Mouse (Mus musculus) heart, embryonic 11.5 days (tissue): ENCODE data around the gene Flywch2. TPM values are rescaled to one million over a fixed set of nuclear protein-coding genes. Genes with fewer than 3 reads are reported as not detected.

Experiments
- ATAC-seq: fragments of 200-750 bp; cut with Nextera tagmentation; replicated peaks from 2 replicates; pipeline ENCODE4 v1.8.0; 2017; ENCODE audit warnings: moderate library complexity; ENCODE audit not compliant: insufficient number of reproducible peaks, low FRiP score, low TSS enrichment
- H3K27ac ChIP-seq: fragments of 300-500 bp; sonication (generic); 2 replicates; pipeline ENCODE4 v1.5.1; 2014; ENCODE audit warnings: mild to moderate bottlenecking, low read depth, low read length
- H3K27me3 ChIP-seq: fragments of 300-500 bp; sonication (generic); 2 replicates; pipeline ENCODE4 v1.6.1; 2014; ENCODE audit warnings: mild to moderate bottlenecking, low read length, mixed read lengths; ENCODE audit not compliant: control insufficient read depth, insufficient read depth
- H3K36me3 ChIP-seq: fragments of 300-500 bp; sonication (generic); 2 replicates; pipeline ENCODE4 v1.6.1; 2014; ENCODE audit warnings: mild to moderate bottlenecking, low read length, moderate library complexity, mixed read lengths; ENCODE audit not compliant: control insufficient read depth, insufficient read depth
- H3K4me1 ChIP-seq: fragments of 300-500 bp; sonication (generic); 2 replicates; pipeline ENCODE4 v1.6.1; 2014; ENCODE audit warnings: low read length; ENCODE audit not compliant: control insufficient read depth, insufficient read depth
- H3K4me2 ChIP-seq: fragments of 300-500 bp; sonication (generic); 2 replicates; pipeline ENCODE4 v1.6.1; 2014; ENCODE audit warnings: mild to moderate bottlenecking, moderate library complexity
- H3K4me3 ChIP-seq: fragments of 300-500 bp; sonication (generic); 2 replicates; pipeline ENCODE4 v1.5.1; 2014; ENCODE audit warnings: low read depth, low read length
- H3K9ac ChIP-seq: fragments of 300-500 bp; sonication (generic); 2 replicates; pipeline ENCODE4 v1.6.1; 2014; ENCODE audit warnings: mild to moderate bottlenecking, low read depth, low read length, moderate library complexity
- H3K9me3 ChIP-seq: fragments of 300-500 bp; sonication (generic); replicated peaks from 2 replicates; pipeline ENCODE4 v1.6.1; 2016; ENCODE audit warnings: low read length; ENCODE audit not compliant: control insufficient read depth
- WGBS: fragments of 180-500 bp; shearing (Covaris S2); extraction: QIAGEN DNeasy Blood & Tissue Kit; methylation state at CpG from one replicate; pipeline ENCODE4 v1.1.7; 2014; ENCODE audit not compliant: insufficient replicate concordance; 5-methylcytosine and 5-hydroxymethylcytosine counted together
- polyA plus RNA-seq: library from polyadenylated mRNA; unstranded; fragments of >200 nt; fragmentation: Nextera tagmentation; extraction: Ambion mirVana; gene quantifications from 2 replicates; pipeline ENCODE4 v1.2.1, GENCODE M21; 2014

Flywch2 gene
- 8.2 and 9.5 TPM in 2 replicates for polyA plus RNA-seq

DNA sequence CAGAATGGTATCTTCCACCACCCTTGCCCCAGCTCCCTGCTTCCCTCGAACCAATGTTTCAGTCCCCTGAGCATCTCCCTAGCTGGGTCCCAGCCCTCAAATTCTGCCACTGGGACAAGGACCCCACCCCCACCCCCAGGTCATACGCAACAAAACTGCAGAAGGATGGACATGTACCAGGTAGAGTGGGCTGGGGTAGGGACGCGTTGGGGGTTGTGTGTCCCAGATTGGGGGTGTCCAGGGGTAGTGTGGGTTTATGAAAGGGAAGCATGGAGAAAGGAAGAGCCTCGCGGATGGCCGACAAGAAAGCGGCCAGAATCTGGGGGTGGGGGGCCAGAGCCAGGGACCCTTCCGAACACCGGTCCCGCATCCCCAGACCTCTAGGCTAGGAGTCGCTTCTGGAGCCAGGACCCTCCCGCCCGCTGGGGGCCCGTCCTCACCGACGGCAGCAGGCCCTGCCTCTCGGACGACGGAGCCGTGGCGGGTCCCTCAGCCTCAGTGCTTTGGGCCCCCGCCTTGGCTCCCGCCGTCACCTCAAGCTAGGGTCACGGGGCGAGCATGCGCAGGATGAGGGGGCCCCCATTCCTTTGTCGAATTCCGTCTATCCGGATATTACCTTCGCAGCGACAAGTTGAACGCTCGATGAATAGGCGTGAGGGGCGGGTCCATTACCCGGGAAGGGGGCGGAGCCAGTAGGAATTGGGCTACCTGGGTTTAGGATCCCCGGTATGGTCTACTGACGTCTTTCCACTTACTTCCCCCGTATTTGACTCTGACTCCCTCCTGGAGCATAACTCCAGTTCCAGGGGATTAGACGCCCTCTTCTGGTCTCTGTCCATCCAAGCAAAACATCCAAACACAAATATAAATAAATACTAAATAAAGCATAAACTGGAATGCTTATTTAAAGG lies at the start of gene Flywch2:
TSS of gene Flywch2 (minus strand) at position 521 of the 911 bp plus-strand sequence.
- H3K4me2 ChIP-seq: peak within 1 kb of the TSS; percentile 96
- ATAC-seq: peak; percentile 50
- H3K36me3 ChIP-seq: no peaks in the 10 kb centered on the region
- H3K4me3 ChIP-seq: peak within 1 kb of the TSS; percentile 64
- peak within 1 kb of the TSS; percentile 80 for H3K9ac ChIP-seq
- H3K27me3 ChIP-seq: no peaks in the 10 kb centered on the region
- H3K4me1 ChIP-seq: peaks cover 6% of the 10 kb centered on the region
- H3K27ac ChIP-seq: no peak within 1 kb of the TSS
- WGBS: 3% methylated on average over 40 of the region's 43 CpGs
- no peaks in the 10 kb centered on the region for H3K9me3 ChIP-seq

DNA sequence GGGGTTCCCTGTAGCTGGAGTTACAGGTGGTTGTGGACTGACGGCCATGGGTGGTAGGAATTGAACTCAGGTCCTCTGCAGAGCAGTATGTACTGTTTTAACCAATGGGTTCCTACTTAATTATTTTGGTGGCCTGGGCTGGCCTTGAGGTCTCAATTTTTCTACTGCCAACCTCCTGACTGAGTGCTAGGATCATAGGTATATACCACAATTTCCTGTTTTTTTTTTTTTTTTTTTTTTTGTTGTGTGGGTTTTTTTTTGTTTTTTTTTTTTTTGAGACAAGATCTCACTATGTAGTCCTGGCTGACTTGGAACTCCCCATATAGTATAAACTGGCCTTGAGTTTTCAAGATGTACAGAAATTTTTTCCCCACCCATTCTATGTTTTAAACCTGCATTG lies 45.3 kb upstream of the Flywch2 start:
- no peak overlapping the region for H3K4me3 ChIP-seq
- H3K36me3 ChIP-seq: peaks cover under 1% of the 10 kb centered on the region
- H3K9ac ChIP-seq: no peak overlapping the region
- WGBS: 100% methylated on average over 1 of the region's 1 CpGs
- H3K4me2 ChIP-seq: no peak overlapping the region
- H3K4me1 ChIP-seq: peaks cover 6% of the 10 kb centered on the region
- no peak overlapping the region for H3K27ac ChIP-seq
- ATAC-seq: no peak
- H3K9me3 ChIP-seq: 0 out of 2 replicates have a peak, but pooled peaks cover 2% of the 10 kb centered on the region
- H3K27me3 ChIP-seq: peaks cover 20% of the 10 kb centered on the region

DNA sequence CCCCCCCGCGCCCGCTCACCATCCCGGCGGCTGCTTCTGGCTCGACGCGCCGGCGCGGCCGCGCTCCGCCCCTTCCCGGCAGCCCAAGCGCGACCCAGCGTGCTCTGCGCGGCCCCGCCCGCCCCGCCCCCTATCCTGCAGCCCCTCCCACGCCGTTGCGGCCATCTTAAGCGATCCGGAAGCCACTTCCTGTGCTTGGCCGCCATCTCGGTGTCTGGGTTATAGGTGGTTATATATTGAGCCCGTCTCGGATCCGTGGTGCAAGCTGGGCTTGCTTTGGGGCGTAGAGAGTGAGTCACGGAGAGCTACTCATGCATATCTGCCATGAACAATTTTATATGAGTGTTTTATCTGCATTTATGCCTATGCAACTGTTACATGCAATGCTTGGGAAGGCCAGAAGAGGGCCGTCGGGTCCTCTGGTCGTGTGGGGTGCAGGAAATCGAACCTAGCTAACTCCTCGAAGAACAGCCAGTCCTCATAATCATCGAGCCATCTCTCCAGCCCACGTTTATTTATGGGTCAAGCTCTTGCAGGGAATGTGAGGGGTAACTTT lies 43.3 kb upstream of the Flywch2 start, which contains the start of gene Elob:
TSS of gene Elob (minus strand) at position 73 of the 556 bp plus-strand sequence.
- Histone ChIP-seq H3K9ac (peak within 1 kb of the TSS; percentile 71), H3K4me1 (peaks cover 6% of the 10 kb centered on the region), H3K36me3 (peaks cover 17% of the 10 kb centered on the region), H3K9me3 (0 out of 2 replicates have a peak, but pooled peaks cover 2% of the 10 kb centered on the region), H3K4me3 (peak within 1 kb of the TSS; percentile 51), H3K27me3 (peaks cover 13% of the 10 kb centered on the region), H3K4me2 (peak within 1 kb of the TSS; percentile 84), H3K27ac (peak within 1 kb of the TSS; percentile 78)
- 2% methylated on average over 24 of the region's 42 CpGs for WGBS
- ATAC-seq: peak; percentile 91

DNA sequence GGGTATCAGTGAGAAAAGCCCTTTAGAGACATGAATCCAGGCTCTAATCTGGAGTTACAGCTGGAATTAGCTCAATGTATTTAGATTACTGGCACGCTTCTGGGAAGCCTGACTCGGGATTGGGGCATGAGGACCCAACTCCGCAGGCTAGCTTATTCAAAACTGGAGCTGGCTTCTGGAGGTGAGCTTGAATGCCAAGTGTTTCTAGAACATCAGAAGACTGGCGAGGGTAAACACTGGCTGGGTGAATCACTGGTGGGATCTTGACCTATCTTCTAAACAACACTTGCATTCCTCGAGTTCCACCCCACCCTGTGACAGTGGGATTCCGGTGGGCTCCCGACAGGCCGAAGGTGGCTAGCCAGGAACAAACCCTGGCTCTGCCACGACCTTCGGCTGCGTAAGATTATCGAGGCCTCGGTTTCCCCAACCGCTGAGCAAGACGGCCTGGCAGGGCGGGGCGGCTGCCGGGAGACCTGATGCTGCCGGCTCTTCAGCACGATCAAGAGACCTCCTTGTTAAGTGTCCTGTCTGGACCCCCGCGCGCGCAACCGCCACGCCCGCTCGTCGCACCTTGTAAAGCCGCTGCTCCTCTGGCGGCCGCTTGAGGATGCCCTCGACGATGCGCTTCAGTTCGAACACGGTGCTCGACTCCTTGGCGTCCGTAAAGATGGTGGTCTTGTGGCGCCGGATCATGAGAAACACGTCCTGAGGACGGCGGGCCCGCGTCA lies 42.6 kb upstream of the Flywch2 start:
- ATAC-seq: peak; percentile 71
- Histone ChIP-seq H3K9ac (peak overlapping the region; percentile 71), H3K9me3 (0 out of 2 replicates have a peak, but pooled peaks cover 2% of the 10 kb centered on the region), H3K4me3 (peak overlapping the region; percentile 51), H3K27me3 (peaks cover 6% of the 10 kb centered on the region), H3K4me1 (peaks cover 6% of the 10 kb centered on the region), H3K4me2 (peak overlapping the region; percentile 84), H3K27ac (peak overlapping the region; percentile 78), H3K36me3 (peaks cover 20% of the 10 kb centered on the region)
- WGBS: under 1% methylated on average over 42 of the region's 47 CpGs

DNA sequence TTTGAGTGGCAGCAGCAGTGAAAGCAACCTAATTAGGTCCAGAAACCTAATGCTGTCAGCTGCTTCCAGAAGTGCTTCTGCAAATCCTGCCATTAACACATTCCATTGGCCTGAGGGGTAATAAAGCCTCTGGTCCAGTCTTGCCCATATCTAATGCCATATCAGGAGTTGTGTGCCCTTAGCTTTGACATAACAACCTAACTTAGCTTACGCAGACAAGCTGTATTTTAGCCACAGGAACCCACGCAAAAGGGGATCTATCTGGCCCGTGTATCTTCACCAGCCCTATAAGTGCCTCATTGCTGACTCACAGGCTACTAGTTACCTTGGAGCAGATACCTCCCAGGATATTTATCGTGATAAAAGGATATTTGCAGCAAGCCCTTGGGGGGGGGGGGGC lies 39.7 kb upstream of the Flywch2 start:
- 84% methylated on average over 4 of the region's 4 CpGs for WGBS
- no peak for ATAC-seq
- Histone ChIP-seq H3K36me3 (peaks cover 44% of the 10 kb centered on the region), H3K4me3 (no peak overlapping the region), H3K9me3 (0 out of 2 replicates have a peak, but pooled peaks cover 2% of the 10 kb centered on the region), H3K9ac (no peak overlapping the region), H3K27me3 (no peaks in the 10 kb centered on the region), H3K4me2 (no peak overlapping the region), H3K27ac (no peak overlapping the region), H3K4me1 (peaks cover 10% of the 10 kb centered on the region)

DNA sequence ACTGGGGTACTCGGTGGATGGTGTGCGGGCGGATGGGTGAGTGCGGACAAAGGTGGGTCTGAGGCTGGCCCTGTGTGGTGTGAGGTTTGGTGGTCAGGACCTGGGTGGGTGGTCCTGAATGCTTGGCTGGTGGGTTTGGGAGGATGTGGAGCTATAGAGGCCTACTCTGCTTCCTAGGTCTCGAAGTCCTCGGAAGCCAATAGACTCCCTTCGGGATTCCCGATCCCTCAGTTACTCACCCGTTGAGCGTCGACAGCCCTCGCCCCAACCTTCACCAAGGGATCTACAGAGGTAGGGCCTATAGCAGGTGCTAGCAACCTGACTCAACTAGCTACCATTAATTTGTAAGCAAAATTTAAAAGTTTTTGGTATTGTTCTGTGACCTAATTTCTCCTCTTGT lies 37.7 kb upstream of the Flywch2 start:
- peaks cover 64% of the 10 kb centered on the region for H3K36me3 ChIP-seq
- H3K9me3 ChIP-seq: no peaks in the 10 kb centered on the region
- H3K27me3 ChIP-seq: no peaks in the 10 kb centered on the region
- no peak overlapping the region for H3K4me3 ChIP-seq
- H3K4me2 ChIP-seq: no peak overlapping the region
- WGBS: 90% methylated on average over 12 of the region's 12 CpGs
- peak; percentile 11; the same call in 1 of the 2 replicates for ATAC-seq
- peaks cover 7% of the 10 kb centered on the region for H3K4me1 ChIP-seq
- no peak overlapping the region for H3K9ac ChIP-seq
- H3K27ac ChIP-seq: no peak overlapping the region

DNA sequence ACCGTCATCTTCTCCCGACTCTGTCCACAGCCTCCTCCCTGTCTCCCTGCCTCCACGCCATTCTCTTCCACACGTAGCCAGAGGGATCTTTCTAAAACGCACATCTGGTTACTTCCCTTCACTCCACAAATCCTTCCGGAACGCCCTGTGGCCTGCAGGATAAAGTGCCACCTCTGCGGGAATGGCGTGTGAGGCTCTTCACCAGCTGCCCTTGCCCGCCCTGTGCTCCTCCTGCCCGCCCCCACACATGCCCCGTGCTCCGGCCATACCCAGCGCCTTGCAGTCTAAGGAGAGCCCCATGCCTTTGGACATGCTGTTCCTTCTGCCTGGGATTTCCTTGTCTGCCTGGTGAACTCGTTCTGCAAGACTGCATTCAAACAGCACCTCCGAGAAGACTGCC lies 37.1 kb upstream of the Flywch2 start:
- peak; percentile 12; the same call in 1 of the 2 replicates for ATAC-seq
- Histone ChIP-seq H3K4me1 (peaks cover 6% of the 10 kb centered on the region), H3K9me3 (no peaks in the 10 kb centered on the region), H3K4me3 (no peak overlapping the region), H3K9ac (no peak overlapping the region), H3K27ac (no peak overlapping the region), H3K4me2 (no peak overlapping the region), H3K27me3 (no peaks in the 10 kb centered on the region), H3K36me3 (peaks cover 70% of the 10 kb centered on the region)
- WGBS: 84% methylated on average over 16 of the region's 16 CpGs

DNA sequence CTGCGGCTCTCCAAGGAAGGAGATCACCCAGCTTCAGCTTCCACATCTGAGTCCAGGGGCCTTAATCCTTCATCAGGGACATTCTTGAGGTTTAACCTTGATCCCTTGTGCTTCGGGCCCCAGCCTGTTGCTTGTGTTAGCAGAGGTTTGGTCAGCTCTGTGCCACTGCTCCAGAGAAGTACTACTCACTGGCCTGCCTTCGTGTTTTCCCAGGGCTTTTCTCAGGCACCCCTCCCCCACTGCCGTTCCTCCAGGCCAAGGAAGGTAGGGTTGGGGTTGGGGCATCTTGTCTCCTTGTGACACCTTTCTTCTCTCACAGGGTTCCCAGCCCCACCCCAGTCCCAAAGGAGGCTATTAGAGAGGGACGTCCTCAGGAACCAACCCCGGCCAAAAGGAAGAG lies 36.2 kb upstream of the Flywch2 start:
- WGBS: 71% methylated on average over 6 of the region's 6 CpGs
- Histone ChIP-seq H3K27ac (no peak overlapping the region), H3K9me3 (no peaks in the 10 kb centered on the region), H3K9ac (no peak overlapping the region), H3K27me3 (no peaks in the 10 kb centered on the region), H3K4me1 (peaks cover 3% of the 10 kb centered on the region; the same call in 1 of the 2 replicates), H3K36me3 (peaks cover 79% of the 10 kb centered on the region), H3K4me3 (no peak overlapping the region), H3K4me2 (no peak overlapping the region)
- no peak for ATAC-seq
